Mouse (Mus musculus) urinary bladder, adult 2 months (tissue): ENCODE measurements around the gene Tmem266. TPM values are rescaled to one million over a fixed set of nuclear protein-coding genes. Genes with fewer than 3 reads are reported as not detected.

Experiments used
- DNase-seq: peaks from one replicate; pipeline ENCODE4 v3.0.0; 2022; ENCODE audit warnings: low spot score
- polyA plus RNA-seq: library from polyadenylated mRNA; depleted of rRNA; stranded (reverse); fragments of >200 nt; gene quantifications from 2 replicates; pipeline ENCODE4 v1.2.3, GENCODE M21; 2012

Gene Tmem266
- polyA plus RNA-seq, 1 experiment: 0.40 TPM

DNA sequence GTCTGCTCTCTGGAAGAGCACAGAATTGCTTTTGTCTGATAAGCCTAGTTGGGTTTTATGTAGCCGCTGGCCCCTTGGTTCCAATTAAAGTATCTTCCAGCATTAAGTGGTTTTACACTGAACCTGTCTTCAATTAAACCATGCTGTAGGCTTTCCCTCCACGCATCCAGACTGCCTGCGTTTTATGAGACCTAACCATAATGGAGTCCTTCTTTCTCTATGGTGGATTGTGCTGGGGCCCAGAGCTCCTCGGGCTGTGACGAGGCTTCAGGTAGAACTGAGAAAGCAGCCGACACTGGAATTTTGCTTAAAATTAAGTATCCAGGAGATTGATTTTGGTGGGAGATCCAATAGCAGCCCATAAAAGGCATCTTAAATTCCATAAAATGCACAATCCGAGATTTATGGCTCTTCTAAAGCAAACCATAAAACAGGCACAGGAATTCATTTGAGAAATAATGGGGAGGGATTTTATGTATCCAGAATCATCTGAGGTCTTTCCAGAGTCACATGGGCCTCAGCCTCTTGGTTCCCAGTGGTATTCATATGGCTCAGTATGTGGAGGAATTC lies 72.4 kb downstream of the Tmem266 start:
- no peak for DNase-seq

DNA sequence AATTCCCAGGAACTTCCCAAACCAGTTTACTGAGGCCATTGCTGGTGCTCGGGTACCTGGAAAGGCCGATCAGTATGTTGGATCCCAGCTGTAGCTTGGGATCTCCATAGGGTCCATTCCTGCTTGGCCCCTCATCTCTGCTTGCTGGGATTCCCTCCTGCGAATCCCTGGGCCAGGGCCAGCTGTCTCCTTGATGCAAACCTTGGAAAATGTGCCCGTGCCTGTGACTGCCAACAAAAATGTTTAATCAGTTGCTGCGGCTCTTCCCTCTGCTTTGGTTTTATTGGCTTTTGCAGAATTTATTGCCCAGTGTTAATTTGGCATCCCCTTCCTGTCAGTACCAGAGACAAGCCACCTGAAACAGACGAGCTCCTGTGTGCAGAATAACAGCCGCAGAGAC lies 75.6 kb downstream of the Tmem266 start:
- DNase-seq: no peak

DNA sequence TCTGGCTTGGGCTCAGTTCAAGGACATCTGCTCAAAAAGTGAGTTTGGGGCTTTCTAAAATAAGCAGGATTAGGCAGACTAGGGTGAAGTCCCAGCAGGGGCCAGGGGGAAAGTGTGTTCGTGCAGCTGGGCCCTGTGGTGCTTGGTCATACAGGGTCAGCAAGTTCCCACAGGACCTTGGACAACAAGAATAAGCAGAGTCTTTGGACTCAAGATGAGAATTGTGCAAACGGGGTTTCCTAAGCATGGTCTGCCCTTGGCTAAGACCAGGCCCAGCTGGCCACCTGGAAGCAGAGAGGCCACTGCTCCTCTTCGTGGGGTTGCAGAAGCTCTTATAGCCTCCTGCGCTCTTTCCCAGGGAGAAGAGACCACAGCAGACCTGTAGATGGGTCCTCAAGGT lies 77.5 kb downstream of the Tmem266 start:
- DNase-seq: no peak

DNA sequence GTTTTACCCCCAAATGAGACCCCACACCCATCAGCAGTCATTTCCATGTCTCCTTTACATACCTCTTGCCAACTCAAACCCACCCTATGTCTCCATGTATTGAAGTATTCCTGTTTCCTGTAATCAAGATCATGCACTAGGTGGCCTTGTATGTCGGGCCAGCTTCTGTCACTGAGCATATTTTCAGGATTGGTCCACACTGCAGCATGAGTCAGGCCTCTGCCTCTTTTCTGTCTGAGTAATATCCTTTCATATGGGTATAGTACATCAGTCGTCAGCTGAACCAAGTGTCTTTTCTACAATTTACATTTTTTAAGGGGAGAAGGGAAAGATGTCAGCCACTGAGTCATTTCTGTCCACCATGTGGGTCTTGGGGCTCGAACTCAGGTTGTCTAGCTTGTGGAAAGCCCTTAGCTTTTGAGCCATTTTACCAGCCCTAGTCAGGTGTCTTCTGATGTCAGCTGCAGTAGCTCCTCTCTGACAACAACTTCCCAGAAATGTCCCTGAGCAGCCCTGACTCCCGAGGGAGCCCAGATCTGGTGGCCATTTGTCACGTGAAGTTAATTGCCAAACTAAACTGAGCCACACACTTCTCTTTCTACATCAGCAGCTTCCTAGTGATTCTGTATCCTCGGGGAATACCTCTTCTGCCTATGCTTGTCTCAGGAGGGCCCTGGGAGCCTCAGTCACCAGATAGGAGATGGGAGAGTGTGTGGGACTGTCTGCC lies 78.4 kb downstream of the Tmem266 start:
- DNase-seq: no peak

DNA sequence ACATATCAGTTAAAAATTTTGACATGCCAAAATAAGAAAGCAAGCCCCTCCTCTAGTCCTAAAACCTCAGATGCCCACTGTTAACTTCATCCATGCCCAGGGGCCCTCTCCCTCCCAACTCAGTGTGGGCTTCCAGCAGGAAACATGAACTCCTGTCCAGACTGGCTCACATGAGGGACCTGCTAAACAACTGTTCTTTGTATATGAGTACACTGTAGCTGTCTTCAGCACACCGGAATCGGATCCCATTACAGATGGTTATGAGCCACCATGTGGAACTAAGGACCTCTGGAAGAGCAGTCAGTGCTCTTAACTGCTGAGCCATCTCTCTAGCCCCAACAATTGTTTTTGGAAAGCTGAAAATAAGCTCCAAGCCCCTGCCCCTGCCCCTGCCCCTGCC lies 80.1 kb downstream of the Tmem266 start:
- no peak for DNase-seq

DNA sequence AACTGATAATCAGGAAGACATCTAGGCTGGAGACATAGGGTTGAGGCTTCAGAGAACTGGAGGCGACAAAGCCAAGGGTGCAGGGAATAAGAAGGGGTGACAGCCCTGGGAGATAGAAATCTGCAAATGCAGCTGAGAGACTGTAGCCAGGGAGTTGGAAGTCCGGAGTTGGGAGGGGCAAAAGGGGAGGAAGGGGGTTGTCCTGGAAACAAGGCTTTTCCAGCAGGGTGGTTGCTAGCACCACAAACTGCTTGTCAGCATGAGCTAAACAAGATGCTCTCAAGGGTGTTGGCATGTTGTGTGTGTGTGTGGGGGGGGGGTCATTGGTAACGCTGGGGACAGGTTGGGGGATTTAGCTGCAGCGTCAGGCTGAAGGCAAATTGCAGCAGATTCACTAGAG lies 82.1 kb downstream of the Tmem266 start:
- DNase-seq: no peak

DNA sequence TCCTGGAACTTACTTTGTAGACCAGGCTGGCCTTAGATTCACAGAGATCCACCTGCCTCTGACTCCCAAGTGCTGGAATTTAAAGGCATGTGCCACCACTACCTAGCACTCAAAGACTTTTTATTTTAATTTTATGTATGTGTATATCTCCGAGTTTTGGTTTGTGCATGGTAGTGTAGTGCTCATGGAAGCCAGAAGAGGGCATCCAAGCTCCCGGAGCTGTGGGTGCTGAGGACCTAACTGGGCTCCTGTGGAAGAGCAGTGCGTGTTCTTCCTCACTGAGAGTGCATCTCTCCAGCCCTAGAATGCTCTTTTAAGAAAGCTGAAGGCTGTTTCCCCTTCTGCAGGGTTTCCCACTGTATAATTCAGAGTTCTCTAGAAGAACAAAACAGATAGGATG lies 83.1 kb downstream of the Tmem266 start:
- DNase-seq: no peak

DNA sequence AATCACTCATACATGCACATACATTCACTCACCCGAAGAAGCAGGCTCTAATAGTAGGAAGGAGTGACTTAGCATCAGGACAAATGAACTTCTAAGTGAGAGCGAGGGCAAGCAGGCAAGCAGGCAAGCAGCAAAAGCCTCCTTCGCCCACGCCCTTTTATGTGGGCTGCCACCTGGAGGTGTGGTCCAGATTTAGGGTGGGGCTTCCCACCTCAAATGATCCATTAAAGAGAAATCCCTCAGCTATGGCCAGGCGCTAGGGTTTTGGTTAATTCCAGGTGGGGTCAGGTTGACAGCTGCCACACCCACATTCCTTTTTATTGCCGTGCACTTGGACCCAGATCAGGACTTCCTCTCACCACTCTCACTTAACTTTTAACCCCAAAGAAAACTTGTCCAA lies 83.7 kb downstream of the Tmem266 start:
- DNase-seq: no peak

DNA sequence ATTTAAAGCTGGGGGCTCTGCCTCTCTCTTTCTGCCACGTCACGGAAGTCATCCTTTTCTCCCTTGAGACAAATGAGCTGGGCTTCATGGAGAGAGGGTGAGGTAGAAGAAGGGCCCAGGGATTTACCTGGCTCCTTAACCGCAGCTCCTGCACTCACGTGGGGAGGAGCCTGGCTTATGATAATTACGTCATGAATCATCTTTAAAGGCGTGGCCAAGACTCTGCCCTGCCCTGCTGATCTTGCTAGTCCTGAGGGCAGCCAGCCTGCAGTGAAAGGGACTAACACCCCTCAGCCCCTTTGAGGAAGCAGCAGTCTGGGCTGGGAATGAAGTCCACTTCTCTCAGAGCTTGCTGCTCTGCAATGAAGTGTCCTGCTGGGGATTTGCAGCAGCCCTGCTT lies 84.4 kb downstream of the Tmem266 start:
- DNase-seq: no peak

DNA sequence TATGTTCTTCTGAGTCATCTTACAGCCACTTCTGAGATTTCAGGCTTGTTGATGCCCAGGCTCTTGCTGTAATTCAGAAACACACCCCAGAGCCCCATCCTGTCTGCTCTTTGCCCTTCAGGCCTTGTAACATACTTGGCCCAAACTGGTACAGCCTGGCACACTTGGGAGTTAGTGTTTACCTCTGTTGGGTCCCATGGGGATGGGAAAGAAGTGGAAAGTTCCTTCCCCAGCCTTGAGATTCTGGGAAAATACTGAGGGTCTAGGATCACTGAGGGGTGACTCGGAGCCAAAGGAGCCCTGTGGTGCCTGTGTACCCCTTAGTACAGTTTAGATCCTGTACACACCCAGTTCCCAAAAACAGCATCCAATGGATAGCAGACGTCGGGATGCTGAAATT lies 95.1 kb downstream of the Tmem266 start:
- no peak for DNase-seq

DNA sequence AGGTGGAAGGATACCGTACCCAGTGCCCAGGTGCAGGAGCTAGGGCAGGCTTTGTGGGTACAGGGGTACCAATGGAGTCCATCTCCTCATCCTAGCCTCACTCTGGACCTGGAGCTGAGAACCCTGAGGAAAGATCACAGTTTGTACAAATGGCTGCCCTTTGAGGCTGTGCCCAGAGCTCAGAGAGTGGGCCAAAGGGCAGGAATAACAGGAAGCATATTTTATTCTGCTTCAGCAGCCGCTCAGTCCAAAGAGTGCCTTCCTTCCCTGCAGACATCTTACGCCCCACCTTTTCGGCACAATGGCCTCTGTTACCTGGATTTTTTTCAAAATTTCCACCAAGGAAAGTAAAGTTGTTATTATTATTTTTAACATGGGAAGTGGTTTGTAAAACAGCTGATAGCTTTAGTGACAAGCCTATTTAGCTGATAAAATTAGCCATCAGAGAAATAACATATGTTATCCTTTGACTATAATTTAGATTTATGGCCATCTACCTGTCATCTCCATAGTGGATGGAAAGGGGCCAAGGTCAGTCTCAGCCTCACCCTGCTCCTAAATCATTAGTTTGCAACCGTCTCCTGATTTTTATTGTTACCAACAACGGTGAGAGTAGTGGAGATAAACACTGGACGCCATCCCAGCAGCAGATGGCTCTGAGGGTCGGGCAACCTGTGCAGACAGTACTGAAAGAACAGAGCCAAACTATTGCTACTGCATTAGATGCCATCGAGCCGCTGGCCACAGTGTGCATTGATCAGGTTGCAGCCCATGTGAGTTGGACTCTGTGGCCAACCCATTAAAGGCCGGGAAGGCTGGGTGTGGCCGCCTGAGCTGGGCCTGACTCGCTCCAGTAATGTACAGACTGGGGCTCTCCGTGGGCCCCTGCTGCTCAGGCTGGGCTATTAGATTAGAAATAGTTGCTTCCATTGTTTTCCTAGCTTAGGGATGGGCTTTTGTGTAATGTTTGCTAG lies 97.0 kb downstream of the Tmem266 start:
- DNase-seq: no peak

DNA sequence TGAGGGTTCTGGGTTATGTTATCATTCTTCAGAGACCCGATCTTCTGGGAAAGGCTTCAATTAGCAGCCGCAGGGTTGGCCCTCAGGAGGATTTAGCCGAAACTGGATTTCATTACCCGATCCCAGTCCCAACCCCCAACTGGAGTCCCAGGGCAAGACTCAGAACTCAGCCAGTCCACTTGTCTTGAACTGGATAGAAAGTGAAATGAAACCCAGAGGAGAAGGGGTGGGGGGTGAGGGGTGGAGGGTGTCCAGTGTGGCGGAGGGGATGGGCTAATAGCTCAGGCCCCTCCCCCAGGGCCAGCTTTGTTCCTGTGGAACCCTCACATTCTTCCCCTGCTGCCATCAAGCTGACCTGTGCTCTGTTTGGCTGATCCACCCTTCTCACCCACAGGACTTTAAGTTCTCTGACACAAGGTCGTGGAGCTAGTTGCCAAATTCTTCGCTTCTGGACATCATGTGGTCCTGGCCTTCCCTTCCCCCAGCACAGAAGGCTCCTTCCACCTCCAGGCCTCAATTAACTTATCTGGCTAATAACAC lies 98.6 kb downstream of the Tmem266 start:
- DNase-seq: no peak

DNA sequence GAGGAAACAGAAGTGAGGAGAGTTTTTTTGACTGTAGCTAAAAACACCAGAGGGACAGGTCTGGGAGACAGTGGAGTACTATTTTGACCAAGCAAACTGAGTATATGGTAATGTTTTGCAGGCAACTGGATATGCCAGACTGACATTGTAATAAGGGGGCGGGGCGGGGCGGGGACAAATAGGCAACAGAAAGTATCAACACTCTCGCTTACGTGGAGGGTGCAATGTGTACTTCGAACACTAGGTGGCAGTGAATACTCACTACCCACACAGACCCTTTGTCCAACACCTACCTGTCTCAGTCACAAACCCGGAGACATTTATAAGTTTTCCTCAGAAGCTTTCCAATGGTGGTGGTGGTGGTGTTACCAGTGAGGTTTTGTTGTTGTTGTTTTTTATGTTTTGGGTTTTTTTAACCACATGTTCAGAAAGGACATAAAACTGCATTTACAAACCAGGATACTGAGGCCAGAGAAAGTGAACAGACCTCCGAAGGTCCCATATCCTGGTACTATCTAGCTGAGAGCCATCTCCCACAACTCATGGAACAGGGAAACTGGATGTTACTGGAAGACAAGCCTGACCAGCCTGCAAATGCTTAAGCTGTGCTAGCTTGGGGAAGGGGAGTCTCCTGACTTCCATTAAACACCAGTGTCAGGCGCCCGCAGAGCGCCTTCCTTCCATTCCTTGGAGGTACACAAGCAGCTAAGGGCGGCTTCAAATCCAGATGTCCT lies 102.7 kb downstream of the Tmem266 start:
- no peak for DNase-seq

DNA sequence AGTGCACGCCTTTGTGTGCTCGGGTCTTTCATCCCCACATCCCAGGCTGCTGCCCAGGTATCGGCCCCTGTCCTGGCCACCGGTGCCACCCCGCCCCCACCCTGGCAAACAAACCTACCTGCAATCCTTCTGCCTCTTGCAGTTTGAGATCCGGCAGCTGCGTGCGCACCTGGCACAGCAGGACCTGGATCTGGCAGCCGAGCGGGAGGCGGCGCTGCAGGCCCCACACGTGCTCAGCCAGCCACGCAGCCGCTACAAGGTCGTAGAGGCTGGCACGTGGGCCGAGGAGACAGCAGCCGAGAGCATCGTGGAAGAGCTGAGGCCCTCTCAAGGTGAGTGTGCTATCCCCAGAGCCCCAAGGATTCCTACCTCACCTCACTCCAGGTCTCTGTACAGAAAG lies 103.4 kb downstream of the Tmem266 start:
- DNase-seq: no peak

DNA sequence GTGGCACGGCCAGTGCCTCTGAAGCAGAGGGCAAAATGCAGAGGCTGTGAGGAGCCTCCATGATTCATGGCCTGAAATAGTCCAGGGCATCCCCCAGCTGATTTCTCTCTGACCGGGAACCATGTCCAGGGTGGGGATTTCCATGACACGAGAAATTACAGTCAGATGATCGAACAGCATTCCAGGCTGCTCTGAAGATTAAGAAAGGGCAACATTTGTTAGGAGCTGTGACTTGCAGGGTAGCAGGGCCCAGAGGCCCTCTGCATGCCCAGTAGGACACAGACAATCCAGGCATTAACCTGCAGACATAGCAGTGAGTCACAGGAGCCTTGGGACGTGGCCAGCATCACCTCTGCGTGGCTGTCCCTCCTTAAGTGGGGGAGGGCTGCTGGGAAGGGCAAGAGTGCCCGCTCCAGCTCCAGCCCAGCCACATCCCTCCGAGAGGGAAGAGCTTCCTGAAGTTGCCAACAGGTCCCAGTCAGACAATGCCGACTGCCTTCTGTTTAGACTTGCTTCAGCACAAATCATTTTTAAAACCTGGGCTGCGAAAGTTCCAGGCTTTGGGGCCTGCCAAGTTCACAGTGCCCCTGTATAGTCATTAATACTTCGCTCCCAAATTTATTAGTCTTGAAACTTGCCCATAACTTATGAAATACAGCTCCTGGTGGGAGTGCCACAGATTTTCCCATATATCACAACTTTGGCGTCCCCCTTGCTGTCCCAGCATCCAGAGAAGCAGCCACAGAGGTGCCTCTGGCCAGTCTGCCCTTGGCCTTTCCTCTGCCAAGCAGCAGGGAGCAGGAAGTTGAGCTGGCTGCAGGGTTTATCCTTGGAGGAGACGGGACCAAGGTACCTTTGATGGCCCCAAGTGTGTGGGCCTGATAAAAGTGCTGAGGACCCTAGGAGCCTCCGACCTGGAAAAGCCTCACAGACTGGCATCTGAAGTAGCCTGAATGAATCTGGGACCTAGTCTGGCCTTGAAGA lies 105.9 kb downstream of the Tmem266 start:
- no peak for DNase-seq

DNA sequence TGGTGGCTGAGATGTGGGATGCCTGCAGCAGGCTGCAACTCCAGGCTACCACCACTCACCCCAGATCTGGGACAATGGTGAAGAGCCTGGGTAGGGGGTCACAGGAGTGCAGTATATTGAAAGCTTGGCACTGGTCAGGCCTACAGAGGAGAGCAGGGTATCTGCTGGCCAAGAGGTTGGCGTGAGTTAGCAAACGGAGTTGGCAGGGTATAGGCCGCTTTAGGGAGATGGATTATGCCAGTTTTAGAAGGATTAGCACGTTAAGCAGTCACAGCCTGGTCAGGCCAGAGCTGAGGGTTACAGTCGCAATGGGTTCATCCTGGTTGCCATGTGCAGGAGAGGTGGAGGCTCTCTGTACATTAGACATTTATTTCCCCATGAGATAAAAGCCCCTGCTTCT lies 107.2 kb downstream of the Tmem266 start:
- DNase-seq: no peak

DNA sequence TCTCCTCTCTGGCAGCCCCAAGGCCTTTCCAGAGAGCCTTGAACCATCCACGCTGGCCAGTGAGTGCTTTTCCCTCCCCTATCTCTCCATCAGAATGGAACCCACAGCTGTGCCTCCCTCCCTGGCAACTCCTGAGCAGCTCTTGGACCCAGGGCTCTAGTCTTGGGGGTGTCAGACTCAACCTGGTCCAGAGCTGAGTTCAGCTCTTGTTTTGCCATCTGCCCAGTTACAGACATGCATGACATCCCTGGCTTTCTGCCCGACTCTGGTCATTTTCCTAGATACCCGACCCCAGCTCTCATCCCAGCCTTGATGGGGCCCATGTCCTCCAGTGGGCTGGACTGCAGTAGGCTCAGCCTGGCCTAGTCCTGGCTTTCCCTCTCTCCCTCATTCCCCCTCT lies 111.7 kb downstream of the Tmem266 start:
- peak; percentile 9 for DNase-seq

DNA sequence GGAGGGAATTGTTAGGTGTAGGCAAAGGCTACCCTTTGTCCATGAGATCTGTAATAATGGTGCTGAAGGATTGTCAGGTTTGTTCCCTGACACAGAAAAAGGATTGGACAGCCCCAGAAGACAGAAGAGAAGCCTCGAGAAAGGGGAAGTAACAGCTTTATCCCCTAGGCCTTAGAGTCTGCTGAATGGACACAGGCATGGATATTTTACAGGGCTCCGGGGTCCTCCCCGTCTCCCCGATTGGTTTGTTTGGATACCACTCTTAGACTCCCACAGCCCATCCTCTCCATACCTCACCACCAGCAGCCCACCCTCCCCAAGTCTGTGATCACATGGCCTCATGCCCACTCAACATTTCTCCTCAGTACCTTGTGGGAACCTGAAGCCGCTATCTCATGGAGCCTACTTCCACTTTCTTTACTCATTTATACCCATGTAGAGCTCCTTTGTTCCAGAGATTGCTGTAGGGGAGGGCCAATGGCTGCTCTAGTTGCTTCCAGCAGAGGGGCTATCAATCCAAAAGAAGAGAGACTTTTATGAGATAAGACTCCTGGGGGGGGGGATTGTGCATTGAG lies 112.6 kb downstream of the Tmem266 start:
- DNase-seq: peak; percentile 10

DNA sequence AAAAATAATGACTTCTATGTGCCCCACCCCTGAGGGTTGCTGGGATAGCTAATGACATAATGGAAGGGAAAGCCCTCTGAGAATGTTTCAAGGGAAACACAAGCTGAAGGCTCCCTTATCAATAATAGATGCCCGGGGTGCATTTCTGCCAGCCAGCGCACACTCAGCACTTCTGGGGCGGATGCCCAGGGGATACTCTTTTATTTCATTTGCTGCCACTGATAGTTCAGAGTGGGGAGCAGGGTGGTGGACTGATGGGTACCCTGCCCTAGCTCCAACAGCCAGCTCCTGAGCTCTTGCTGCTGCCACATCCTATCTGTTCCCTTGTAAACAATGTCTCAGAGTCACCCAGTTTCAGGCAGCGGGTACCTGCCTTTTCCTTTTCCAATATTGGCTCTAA lies 120.8 kb downstream of the Tmem266 start:
- no peak for DNase-seq

DNA sequence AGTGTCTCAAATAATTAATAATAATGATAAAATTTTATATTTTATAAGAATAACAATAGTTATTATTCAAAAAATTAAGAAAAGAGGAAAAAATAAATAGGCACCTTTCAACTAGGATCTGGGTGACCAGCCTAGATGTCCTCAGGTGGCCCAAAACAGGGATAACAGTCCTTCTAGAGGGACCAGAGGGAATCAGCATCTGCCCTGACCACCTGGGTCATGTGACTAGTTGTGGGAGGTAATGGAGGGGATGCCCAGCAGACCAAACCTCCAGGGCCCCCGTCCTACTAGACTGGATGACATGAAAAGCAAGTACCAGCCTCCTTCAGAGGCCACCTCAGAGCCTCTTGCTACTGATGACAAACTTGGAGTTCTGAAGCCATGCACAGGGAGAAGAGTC lies 122.4 kb downstream of the Tmem266 start:
- no peak for DNase-seq
